Mouse (Mus musculus): ENCODE results near the gene Casp14. TPM values are rescaled to one million over a fixed set of nuclear protein-coding genes. Genes with fewer than 3 reads are reported as not detected.

Casp14 gene
- polyA plus RNA-seq, 1 experiment from 2014 or later: not detected

- DNase-seq (ENCODE audit: low spot score) (no peak), ATAC-seq (no peak)
- no peak overlapping the region for H3K27ac ChIP-seq (ENCODE audit: low read depth, low read length)
Observed at GRCm38 (mm10) chr10:78743721-78744120, 25.6 kb upstream of the Casp14 start.

GRCm38 (mm10) chr10:78739821-78740220, 21.7 kb upstream of the Casp14 start:
- H3K36me3 ChIP-seq (ENCODE audit: control insufficient read depth, insufficient read depth, low read length): no peaks in the 10 kb centered on the region
- no peaks in the 10 kb centered on the region for H3K4me1 ChIP-seq (ENCODE audit: control insufficient read depth, insufficient read depth, low read length)
- DNase-seq (ENCODE audit: low spot score) (no peak), ATAC-seq (no peak)
- H3K9me3 ChIP-seq (replicated peaks; ENCODE audit: control insufficient read depth, low read length): no peaks in the 10 kb centered on the region
- H3K4me2 ChIP-seq (ENCODE audit: low read length): no peak overlapping the region
- H3K27me3 ChIP-seq (replicated peaks; ENCODE audit: control insufficient read depth, insufficient read depth, low read length): no peaks in the 10 kb centered on the region
- no peak overlapping the region for H3K27ac ChIP-seq (ENCODE audit: low read depth, low read length)
- 80% methylated on average over 4 of the region's 4 CpGs for WGBS
- no peak overlapping the region for H3K4me3 ChIP-seq (ENCODE audit: low read depth, low read length)
- no peak overlapping the region for H3K9ac ChIP-seq (ENCODE audit: low read length)

More at GRCm38 (mm10) chr10:78743721-78744120, 25.6 kb upstream of the Casp14 start:
- no peaks in the 10 kb centered on the region for H3K9me3 ChIP-seq (replicated peaks; ENCODE audit: control insufficient read depth, low read length)
- H3K9ac ChIP-seq (ENCODE audit: low read length): no peak overlapping the region
- no peaks in the 10 kb centered on the region for H3K36me3 ChIP-seq (ENCODE audit: control insufficient read depth, insufficient read depth, low read length)
- no peaks in the 10 kb centered on the region for H3K27me3 ChIP-seq (replicated peaks; ENCODE audit: control insufficient read depth, insufficient read depth, low read length)
- no peak overlapping the region for H3K4me2 ChIP-seq (ENCODE audit: low read length)
- no peak overlapping the region for H3K4me3 ChIP-seq (ENCODE audit: low read depth, low read length)
- peaks cover 4% of the 10 kb centered on the region for H3K4me1 ChIP-seq (ENCODE audit: control insufficient read depth, insufficient read depth, low read length)

- H3K4me1 ChIP-seq (ENCODE audit: control insufficient read depth, insufficient read depth, low read length): no peaks in the 10 kb centered on the region; the same call in 1 of the 2 replicates
- H3K36me3 ChIP-seq (ENCODE audit: control insufficient read depth, insufficient read depth, low read length): no peaks in the 10 kb centered on the region
- no peak overlapping the region for H3K27ac ChIP-seq (ENCODE audit: low read depth, low read length)
- H3K9ac ChIP-seq (ENCODE audit: low read length): no peak overlapping the region
- H3K4me3 ChIP-seq (ENCODE audit: low read depth, low read length): no peak overlapping the region
- WGBS: 71% methylated on average over 5 of the region's 5 CpGs
- DNase-seq (ENCODE audit: low spot score): peak; percentile 73
- H3K27me3 ChIP-seq (replicated peaks; ENCODE audit: control insufficient read depth, insufficient read depth, low read length): no peaks in the 10 kb centered on the region
- no peaks in the 10 kb centered on the region for H3K9me3 ChIP-seq (replicated peaks; ENCODE audit: control insufficient read depth, low read length)
- H3K4me2 ChIP-seq (ENCODE audit: low read length): no peak overlapping the region
- peak; percentile 76; the same call in 1 of the 2 replicates for ATAC-seq
Observed at GRCm38 (mm10) chr10:78727876-78728275, 9.8 kb upstream of the Casp14 start.

GRCm38 (mm10) chr10:78727035-78727434, 8.9 kb upstream of the Casp14 start:
- peak; percentile 80 for DNase-seq (ENCODE audit: low spot score)

GRCm38 (mm10) chr10:78723416-78723815, 5.3 kb upstream of the Casp14 start:
- WGBS: 20% methylated on average over 2 of the region's 2 CpGs
- Histone ChIP-seq H3K36me3 (ENCODE audit: control insufficient read depth, insufficient read depth, low read length) (no peaks in the 10 kb centered on the region), H3K9me3 (replicated peaks; ENCODE audit: control insufficient read depth, low read length) (no peaks in the 10 kb centered on the region), H3K4me3 (ENCODE audit: low read depth, low read length) (no peak overlapping the region), H3K27ac (ENCODE audit: low read depth, low read length) (no peak overlapping the region), H3K9ac (ENCODE audit: low read length) (no peak overlapping the region), H3K4me1 (ENCODE audit: control insufficient read depth, insufficient read depth, low read length) (no peaks in the 10 kb centered on the region; the same call in 1 of the 2 replicates), H3K27me3 (replicated peaks; ENCODE audit: control insufficient read depth, insufficient read depth, low read length) (no peaks in the 10 kb centered on the region), H3K4me2 (ENCODE audit: low read length) (no peak overlapping the region)
- ATAC-seq (no peak), DNase-seq (ENCODE audit: low spot score) (peak; percentile 24)

More at GRCm38 (mm10) chr10:78727035-78727434, 8.9 kb upstream of the Casp14 start:
- no peaks in the 10 kb centered on the region for H3K9me3 ChIP-seq (replicated peaks; ENCODE audit: control insufficient read depth, low read length)
- no peak overlapping the region for H3K4me2 ChIP-seq (ENCODE audit: low read length)
- H3K4me3 ChIP-seq (ENCODE audit: low read depth, low read length): no peak overlapping the region
- no peaks in the 10 kb centered on the region; the same call in 1 of the 2 replicates for H3K4me1 ChIP-seq (ENCODE audit: control insufficient read depth, insufficient read depth, low read length)
- H3K36me3 ChIP-seq (ENCODE audit: control insufficient read depth, insufficient read depth, low read length): no peaks in the 10 kb centered on the region
- 29% methylated on average over 3 of the region's 3 CpGs for WGBS
- H3K27ac ChIP-seq (ENCODE audit: low read depth, low read length): no peak overlapping the region
- no peaks in the 10 kb centered on the region for H3K27me3 ChIP-seq (replicated peaks; ENCODE audit: control insufficient read depth, insufficient read depth, low read length)
- no peak overlapping the region for H3K9ac ChIP-seq (ENCODE audit: low read length)
- peak; percentile 64 for ATAC-seq

- H3K4me1 ChIP-seq (ENCODE audit: control insufficient read depth, insufficient read depth, low read length): no peaks in the 10 kb centered on the region; the same call in 1 of the 2 replicates
- WGBS: 50% methylated on average over 2 of the region's 2 CpGs
- H3K27me3 ChIP-seq (replicated peaks; ENCODE audit: control insufficient read depth, insufficient read depth, low read length): no peaks in the 10 kb centered on the region
- H3K4me3 ChIP-seq (ENCODE audit: low read depth, low read length): no peak overlapping the region
- peak; percentile 85; the same call in 1 of the 2 replicates for ATAC-seq
- H3K9ac ChIP-seq (ENCODE audit: low read length): no peak overlapping the region
- no peaks in the 10 kb centered on the region for H3K36me3 ChIP-seq (ENCODE audit: control insufficient read depth, insufficient read depth, low read length)
- peak overlapping the region; percentile 10; the same call in 1 of the 2 replicates for H3K27ac ChIP-seq (ENCODE audit: low read depth, low read length)
- no peak overlapping the region for H3K4me2 ChIP-seq (ENCODE audit: low read length)
- peak; percentile 88 for DNase-seq (ENCODE audit: low spot score)
- no peaks in the 10 kb centered on the region for H3K9me3 ChIP-seq (replicated peaks; ENCODE audit: control insufficient read depth, low read length)
Observed at GRCm38 (mm10) chr10:78722654-78723053, 4.6 kb upstream of the Casp14 start.

GRCm38 (mm10) chr10:78722036-78722435, 3.9 kb upstream of the Casp14 start:
- no peak overlapping the region for H3K4me2 ChIP-seq (ENCODE audit: low read length)
- DNase-seq (ENCODE audit: low spot score) (no peak), ATAC-seq (no peak)
- no peak overlapping the region for H3K4me3 ChIP-seq (ENCODE audit: low read depth, low read length)
- H3K9me3 ChIP-seq (replicated peaks; ENCODE audit: control insufficient read depth, low read length): no peaks in the 10 kb centered on the region
- H3K9ac ChIP-seq (ENCODE audit: low read length): no peak overlapping the region
- H3K36me3 ChIP-seq (ENCODE audit: control insufficient read depth, insufficient read depth, low read length): no peaks in the 10 kb centered on the region
- H3K4me1 ChIP-seq (ENCODE audit: control insufficient read depth, insufficient read depth, low read length): no peaks in the 10 kb centered on the region; the same call in 1 of the 2 replicates
- 87% methylated on average over 5 of the region's 5 CpGs for WGBS
- no peak overlapping the region for H3K27ac ChIP-seq (ENCODE audit: low read depth, low read length)
- H3K27me3 ChIP-seq (replicated peaks; ENCODE audit: control insufficient read depth, insufficient read depth, low read length): no peaks in the 10 kb centered on the region

- H3K4me1 ChIP-seq (ENCODE audit: control insufficient read depth, insufficient read depth, low read length): no peaks in the 10 kb centered on the region
- no peaks in the 10 kb centered on the region for H3K9me3 ChIP-seq (replicated peaks; ENCODE audit: control insufficient read depth, low read length)
- no peak for ATAC-seq
- no peaks in the 10 kb centered on the region for H3K27me3 ChIP-seq (replicated peaks; ENCODE audit: control insufficient read depth, insufficient read depth, low read length)
- no peak for DNase-seq (ENCODE audit: low spot score)
- no peak overlapping the region for H3K9ac ChIP-seq (ENCODE audit: low read length)
- H3K4me2 ChIP-seq (ENCODE audit: low read length): no peak overlapping the region
- H3K27ac ChIP-seq (ENCODE audit: low read depth, low read length): no peak overlapping the region
- H3K4me3 ChIP-seq (ENCODE audit: low read depth, low read length): no peak overlapping the region
- no peaks in the 10 kb centered on the region for H3K36me3 ChIP-seq (ENCODE audit: control insufficient read depth, insufficient read depth, low read length)
Observed at GRCm38 (mm10) chr10:78716231-78716630, 1.9 kb downstream of the Casp14 start.

- WGBS: 96% methylated on average over 7 of the region's 7 CpGs
- no peak overlapping the region for H3K27ac ChIP-seq (ENCODE audit: low read depth, low read length)
- ATAC-seq (no peak), DNase-seq (ENCODE audit: low spot score) (no peak)
- no peaks in the 10 kb centered on the region for H3K4me1 ChIP-seq (ENCODE audit: control insufficient read depth, insufficient read depth, low read length)
- no peak overlapping the region for H3K4me3 ChIP-seq (ENCODE audit: low read depth, low read length)
- H3K4me2 ChIP-seq (ENCODE audit: low read length): no peak overlapping the region
- no peaks in the 10 kb centered on the region for H3K27me3 ChIP-seq (replicated peaks; ENCODE audit: control insufficient read depth, insufficient read depth, low read length)
- no peaks in the 10 kb centered on the region for H3K36me3 ChIP-seq (ENCODE audit: control insufficient read depth, insufficient read depth, low read length)
- H3K9me3 ChIP-seq (replicated peaks; ENCODE audit: control insufficient read depth, low read length): no peaks in the 10 kb centered on the region
- no peak overlapping the region for H3K9ac ChIP-seq (ENCODE audit: low read length)
Observed at GRCm38 (mm10) chr10:78715156-78715555, 2.9 kb downstream of the Casp14 start.
